Mouse (Mus musculus): ENCODE measurements at regions not wholly inside any gene's neighbourhood (a gene's known extent, or its start where the extent isn't known, plus 50 kb on each side); places are given as distances from the start of the nearest gene placed in this dataset.

GRCm38 (mm10) chr13:102599602-102600001 lies 93.8 kb upstream of the Cd180 start:
- Histone ChIP-seq H3K36me3 (ENCODE audit: control insufficient read depth, insufficient read depth, low read length) (no peaks in the 10 kb centered on the region), H3K27ac (replicated peaks; ENCODE audit: low read depth, low read length) (no peak overlapping the region), H3K4me2 (ENCODE audit: low read length) (no peak overlapping the region), H3K4me3 (replicated peaks; ENCODE audit: low read depth, low read length) (no peak overlapping the region), H3K9ac (replicated peaks; ENCODE audit: low read length) (no peak overlapping the region), H3K9me3 (ENCODE audit: control insufficient read depth, low read length) (no peaks in the 10 kb centered on the region), H3K27me3 (ENCODE audit: control insufficient read depth, insufficient read depth, low read length) (no peaks in the 10 kb centered on the region), H3K4me1 (ENCODE audit: control insufficient read depth, insufficient read depth, low read length) (no peaks in the 10 kb centered on the region)
- no peak for ATAC-seq (ENCODE audit: low FRiP score, low TSS enrichment)
- WGBS: 52% methylated on average over 3 of the region's 3 CpGs
- DNase-seq: no peak

- H3K36me3 ChIP-seq (ENCODE audit: control insufficient read depth, insufficient read depth, low read length): no peaks in the 10 kb centered on the region
- 21% methylated on average over 4 of the region's 4 CpGs for WGBS
- H3K9ac ChIP-seq (replicated peaks; ENCODE audit: low read length): no peak overlapping the region
- no peak overlapping the region for H3K27ac ChIP-seq (replicated peaks; ENCODE audit: low read depth, low read length)
- ATAC-seq (ENCODE audit: low FRiP score, low TSS enrichment) (no peak), DNase-seq (no peak)
- no peaks in the 10 kb centered on the region for H3K9me3 ChIP-seq (ENCODE audit: control insufficient read depth, low read length)
- H3K27me3 ChIP-seq (ENCODE audit: control insufficient read depth, insufficient read depth, low read length): no peaks in the 10 kb centered on the region
- H3K4me3 ChIP-seq (replicated peaks; ENCODE audit: low read depth, low read length): no peak overlapping the region
- H3K4me1 ChIP-seq (ENCODE audit: control insufficient read depth, insufficient read depth, low read length): no peaks in the 10 kb centered on the region
- no peak overlapping the region for H3K4me2 ChIP-seq (ENCODE audit: low read length)
Measured at GRCm38 (mm10) chr13:102600026-102600425, 93.3 kb upstream of the Cd180 start.

DNA sequence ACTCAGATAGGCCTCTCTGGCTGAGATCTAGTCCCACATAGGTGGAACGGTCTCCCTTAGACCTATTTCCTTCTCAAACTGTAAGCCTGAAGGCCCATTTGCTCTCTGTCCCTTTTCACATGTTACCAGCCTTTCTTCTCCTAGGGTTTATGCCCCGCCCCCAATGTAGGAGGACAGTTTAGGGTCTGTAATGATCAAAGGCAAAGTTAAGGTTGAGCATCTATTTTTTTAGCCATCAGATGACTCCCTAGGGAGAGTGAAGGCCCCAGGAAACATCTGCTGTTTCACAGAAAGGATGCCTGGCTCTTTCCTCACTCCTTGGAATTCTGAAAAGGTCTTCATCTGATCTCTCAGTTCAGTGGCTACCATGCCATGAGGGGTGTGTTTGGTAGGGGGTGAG lies 68.9 kb upstream of the Cd180 start:
- H3K9ac ChIP-seq (replicated peaks; ENCODE audit: low read length): no peak overlapping the region
- no peaks in the 10 kb centered on the region for H3K36me3 ChIP-seq (ENCODE audit: control insufficient read depth, insufficient read depth, low read length)
- H3K4me3 ChIP-seq (replicated peaks; ENCODE audit: low read depth, low read length): no peak overlapping the region
- no peak overlapping the region for H3K27ac ChIP-seq (replicated peaks; ENCODE audit: low read depth, low read length)
- H3K4me1 ChIP-seq (ENCODE audit: control insufficient read depth, insufficient read depth, low read length): peaks cover 10% of the 10 kb centered on the region
- no peaks in the 10 kb centered on the region for H3K27me3 ChIP-seq (ENCODE audit: control insufficient read depth, insufficient read depth, low read length)
- no peaks in the 10 kb centered on the region for H3K9me3 ChIP-seq (ENCODE audit: control insufficient read depth, low read length)
- DNase-seq: no peak
- H3K4me2 ChIP-seq (ENCODE audit: low read length): no peak overlapping the region
- 91% methylated on average over 2 of the region's 2 CpGs for WGBS
- no peak for ATAC-seq (ENCODE audit: low FRiP score, low TSS enrichment)

GRCm38 (mm10) chr13:102625171-102625835 lies 68.1 kb upstream of the Cd180 start:
- WGBS: 85% methylated on average over 8 of the region's 8 CpGs
- peaks cover 10% of the 10 kb centered on the region for H3K4me1 ChIP-seq (ENCODE audit: control insufficient read depth, insufficient read depth, low read length)
- H3K4me2 ChIP-seq (ENCODE audit: low read length): no peak overlapping the region
- H3K4me3 ChIP-seq (replicated peaks; ENCODE audit: low read depth, low read length): no peak overlapping the region
- no peaks in the 10 kb centered on the region for H3K36me3 ChIP-seq (ENCODE audit: control insufficient read depth, insufficient read depth, low read length)
- no peak overlapping the region for H3K9ac ChIP-seq (replicated peaks; ENCODE audit: low read length)
- no peak overlapping the region for H3K27ac ChIP-seq (replicated peaks; ENCODE audit: low read depth, low read length)
- H3K9me3 ChIP-seq (ENCODE audit: control insufficient read depth, low read length): no peaks in the 10 kb centered on the region
- DNase-seq (peak; percentile 62), ATAC-seq (ENCODE audit: low FRiP score, low TSS enrichment) (no peak)
- H3K27me3 ChIP-seq (ENCODE audit: control insufficient read depth, insufficient read depth, low read length): no peaks in the 10 kb centered on the region; the same call in 1 of the 2 replicates

- H3K4me1 ChIP-seq (ENCODE audit: control insufficient read depth, insufficient read depth, low read length): peaks cover 10% of the 10 kb centered on the region
- no peak overlapping the region for H3K4me3 ChIP-seq (replicated peaks; ENCODE audit: low read depth, low read length)
- H3K27ac ChIP-seq (replicated peaks; ENCODE audit: low read depth, low read length): no peak overlapping the region
- no peak for DNase-seq
- 80% methylated on average over 5 of the region's 5 CpGs for WGBS
- H3K27me3 ChIP-seq (ENCODE audit: control insufficient read depth, insufficient read depth, low read length): no peaks in the 10 kb centered on the region; the same call in 1 of the 2 replicates
- no peak for ATAC-seq (ENCODE audit: low FRiP score, low TSS enrichment)
- no peaks in the 10 kb centered on the region for H3K36me3 ChIP-seq (ENCODE audit: control insufficient read depth, insufficient read depth, low read length)
- no peaks in the 10 kb centered on the region for H3K9me3 ChIP-seq (ENCODE audit: control insufficient read depth, low read length)
- no peak overlapping the region for H3K9ac ChIP-seq (replicated peaks; ENCODE audit: low read length)
- no peak overlapping the region for H3K4me2 ChIP-seq (ENCODE audit: low read length)
Measured at GRCm38 (mm10) chr13:102625836-102626340, 67.5 kb upstream of the Cd180 start.

DNA sequence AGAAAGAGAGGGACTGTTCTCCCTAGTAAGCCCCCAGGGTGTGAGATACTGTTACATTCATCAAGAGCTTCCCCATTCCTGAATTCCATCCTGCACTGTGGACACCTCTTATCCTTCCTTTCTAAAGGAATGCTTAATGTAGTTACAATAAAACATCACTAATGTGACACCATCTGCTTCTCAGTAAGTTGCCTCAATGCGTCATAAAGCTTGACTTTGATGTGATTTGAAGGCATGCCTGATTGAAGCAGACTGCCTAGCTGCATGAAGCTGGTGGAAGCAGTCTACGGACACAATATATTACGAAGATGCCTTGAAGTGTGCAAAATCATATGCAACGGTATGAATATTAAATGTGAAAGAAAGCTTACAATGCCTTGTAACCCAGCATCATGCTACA lies 65.6 kb upstream of the Cd180 start:
- H3K27me3 ChIP-seq (ENCODE audit: control insufficient read depth, insufficient read depth, low read length): no peaks in the 10 kb centered on the region; the same call in 1 of the 2 replicates
- H3K4me3 ChIP-seq (replicated peaks; ENCODE audit: low read depth, low read length): no peak overlapping the region
- WGBS: 75% methylated on average over 4 of the region's 4 CpGs
- ATAC-seq (ENCODE audit: low FRiP score, low TSS enrichment) (no peak), DNase-seq (no peak)
- H3K36me3 ChIP-seq (ENCODE audit: control insufficient read depth, insufficient read depth, low read length): no peaks in the 10 kb centered on the region
- no peak overlapping the region for H3K4me2 ChIP-seq (ENCODE audit: low read length)
- H3K9ac ChIP-seq (replicated peaks; ENCODE audit: low read length): no peak overlapping the region
- H3K27ac ChIP-seq (replicated peaks; ENCODE audit: low read depth, low read length): no peak overlapping the region
- H3K4me1 ChIP-seq (ENCODE audit: control insufficient read depth, insufficient read depth, low read length): peaks cover 10% of the 10 kb centered on the region
- no peaks in the 10 kb centered on the region for H3K9me3 ChIP-seq (ENCODE audit: control insufficient read depth, low read length)

DNA sequence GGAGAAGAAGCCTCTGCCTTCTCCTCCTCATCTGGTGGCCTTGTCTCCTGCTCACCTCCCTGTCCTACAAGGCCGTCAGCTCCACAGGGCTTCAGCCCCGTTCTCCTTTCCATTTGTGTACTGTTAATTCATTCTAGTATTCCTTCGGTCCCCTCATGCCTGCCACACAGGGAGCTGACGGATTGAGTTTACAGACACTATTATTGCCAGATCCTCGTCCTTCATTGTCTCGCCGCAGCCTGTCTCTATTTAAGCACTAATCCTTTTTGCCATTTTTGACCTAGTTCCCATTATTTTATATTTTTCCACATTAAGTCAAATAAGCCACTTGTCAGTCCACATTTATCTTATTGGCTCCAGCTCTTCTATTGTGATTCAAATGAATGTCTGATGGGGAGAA lies 64.2 kb upstream of the Cd180 start:
- ATAC-seq (ENCODE audit: low FRiP score, low TSS enrichment) (peak; percentile 50; the same call in 1 of the 2 replicates), DNase-seq (peak; percentile 59)
- Histone ChIP-seq H3K4me1 (ENCODE audit: control insufficient read depth, insufficient read depth, low read length) (peaks cover 10% of the 10 kb centered on the region), H3K4me3 (replicated peaks; ENCODE audit: low read depth, low read length) (no peak overlapping the region), H3K27ac (replicated peaks; ENCODE audit: low read depth, low read length) (0 out of 2 replicates have a peak overlapping the region, but pooled peaks have one; percentile 5), H3K36me3 (ENCODE audit: control insufficient read depth, insufficient read depth, low read length) (no peaks in the 10 kb centered on the region), H3K4me2 (ENCODE audit: low read length) (no peak overlapping the region), H3K9ac (replicated peaks; ENCODE audit: low read length) (no peak overlapping the region), H3K27me3 (ENCODE audit: control insufficient read depth, insufficient read depth, low read length) (no peaks in the 10 kb centered on the region; the same call in 1 of the 2 replicates), H3K9me3 (ENCODE audit: control insufficient read depth, low read length) (no peaks in the 10 kb centered on the region)
- WGBS: 13% methylated on average over 7 of the region's 7 CpGs

- H3K4me2 ChIP-seq (ENCODE audit: low read length): no peak overlapping the region
- no peaks in the 10 kb centered on the region for H3K36me3 ChIP-seq (ENCODE audit: control insufficient read depth, insufficient read depth, low read length)
- H3K9ac ChIP-seq (replicated peaks; ENCODE audit: low read length): no peak overlapping the region
- DNase-seq: no peak
- H3K9me3 ChIP-seq (ENCODE audit: control insufficient read depth, low read length): no peaks in the 10 kb centered on the region
- no peak overlapping the region for H3K4me3 ChIP-seq (replicated peaks; ENCODE audit: low read depth, low read length)
- WGBS: 93% methylated on average over 10 of the region's 10 CpGs
- peaks cover 12% of the 10 kb centered on the region for H3K4me1 ChIP-seq (ENCODE audit: control insufficient read depth, insufficient read depth, low read length)
- ATAC-seq (ENCODE audit: low FRiP score, low TSS enrichment): no peak
- no peaks in the 10 kb centered on the region; the same call in 1 of the 2 replicates for H3K27me3 ChIP-seq (ENCODE audit: control insufficient read depth, insufficient read depth, low read length)
- H3K27ac ChIP-seq (replicated peaks; ENCODE audit: low read depth, low read length): no peak overlapping the region
Measured at GRCm38 (mm10) chr13:102634236-102634957, 59.0 kb upstream of the Cd180 start.

Measured in midbrain, embryonic 14.5 days (tissue).